Mouse (Mus musculus): ENCODE results near the gene Sirt3. TPM values are rescaled to one million over a fixed set of nuclear protein-coding genes. Genes with fewer than 3 reads are reported as not detected.
A peak's percentile ranks its signal among the peaks of the same experiment; 100 is the strongest.

Sirt3 gene
- polyA plus RNA-seq, 1 experiment from 2014 or later = 65.4 TPM

GRCm38 (mm10) chr7:140879355-140879754 is 2.8 kb downstream of the Sirt3 start:
- Histone ChIP-seq H3K9ac (ENCODE audit: low read length) (no peak overlapping the region), H3K27ac (ENCODE audit: low read length) (no peak overlapping the region), H3K9me3 (replicated peaks; ENCODE audit: control insufficient read depth, low read length) (no peaks in the 10 kb centered on the region), H3K27me3 (ENCODE audit: control insufficient read depth, insufficient read depth, low read length) (no peaks in the 10 kb centered on the region), H3K36me3 (ENCODE audit: control insufficient read depth, insufficient read depth) (peaks cover 20% of the 10 kb centered on the region), H3K4me3 (ENCODE audit: low read length) (no peak overlapping the region), H3K4me1 (ENCODE audit: control insufficient read depth, insufficient read depth, low read length) (peaks cover 16% of the 10 kb centered on the region), H3K4me2 (ENCODE audit: low read depth, low read length) (peak overlapping the region; percentile 17; the same call in 1 of the 2 replicates)
- 74% methylated on average over 7 of the region's 7 CpGs for WGBS
- ATAC-seq (replicated peaks; ENCODE audit: extremely low read depth, insufficient read depth, low FRiP score) = no peak

GRCm38 (mm10) chr7:140877364-140877763 is 4.7 kb downstream of the Sirt3 start:
- 76% methylated on average over 6 of the region's 6 CpGs for WGBS
- H3K36me3 ChIP-seq (ENCODE audit: control insufficient read depth, insufficient read depth) = peaks cover 21% of the 10 kb centered on the region

GRCm38 (mm10) chr7:140874224-140874623 is 7.9 kb downstream of the Sirt3 start:
- Histone ChIP-seq H3K9me3 (replicated peaks; ENCODE audit: control insufficient read depth, low read length) (no peaks in the 10 kb centered on the region), H3K4me3 (ENCODE audit: low read length) (no peak overlapping the region), H3K36me3 (ENCODE audit: control insufficient read depth, insufficient read depth) (peaks cover 24% of the 10 kb centered on the region), H3K4me2 (ENCODE audit: low read depth, low read length) (no peak overlapping the region), H3K27me3 (ENCODE audit: control insufficient read depth, insufficient read depth, low read length) (no peaks in the 10 kb centered on the region), H3K27ac (ENCODE audit: low read length) (no peak overlapping the region), H3K4me1 (ENCODE audit: control insufficient read depth, insufficient read depth, low read length) (no peaks in the 10 kb centered on the region), H3K9ac (ENCODE audit: low read length) (no peak overlapping the region)
- ATAC-seq (replicated peaks; ENCODE audit: extremely low read depth, insufficient read depth, low FRiP score) = no peak
- WGBS = 86% methylated on average over 4 of the region's 4 CpGs

More at GRCm38 (mm10) chr7:140877364-140877763, 4.7 kb downstream of the Sirt3 start:
- Histone ChIP-seq H3K27ac (ENCODE audit: low read length) (no peak overlapping the region), H3K4me2 (ENCODE audit: low read depth, low read length) (no peak overlapping the region), H3K9me3 (replicated peaks; ENCODE audit: control insufficient read depth, low read length) (no peaks in the 10 kb centered on the region), H3K4me3 (ENCODE audit: low read length) (no peak overlapping the region), H3K9ac (ENCODE audit: low read length) (no peak overlapping the region), H3K27me3 (ENCODE audit: control insufficient read depth, insufficient read depth, low read length) (no peaks in the 10 kb centered on the region), H3K4me1 (ENCODE audit: control insufficient read depth, insufficient read depth, low read length) (peaks cover 11% of the 10 kb centered on the region; the same call in 1 of the 2 replicates)
- ATAC-seq (replicated peaks; ENCODE audit: extremely low read depth, insufficient read depth, low FRiP score) = no peak

GRCm38 (mm10) chr7:140864761-140865160 is 17.3 kb downstream of the Sirt3 start:
- H3K9ac ChIP-seq (ENCODE audit: low read length) = no peak overlapping the region
- no peak overlapping the region for H3K27ac ChIP-seq (ENCODE audit: low read length)
- H3K9me3 ChIP-seq (replicated peaks; ENCODE audit: control insufficient read depth, low read length) = no peaks in the 10 kb centered on the region
- 84% methylated on average over 12 of the region's 12 CpGs for WGBS
- H3K27me3 ChIP-seq (ENCODE audit: control insufficient read depth, insufficient read depth, low read length) = no peaks in the 10 kb centered on the region
- no peak overlapping the region for H3K4me3 ChIP-seq (ENCODE audit: low read length)
- H3K36me3 ChIP-seq (ENCODE audit: control insufficient read depth, insufficient read depth) = peaks cover 66% of the 10 kb centered on the region
- ATAC-seq (replicated peaks; ENCODE audit: extremely low read depth, insufficient read depth, low FRiP score) = no peak
- H3K4me2 ChIP-seq (ENCODE audit: low read depth, low read length) = no peak overlapping the region
- H3K4me1 ChIP-seq (ENCODE audit: control insufficient read depth, insufficient read depth, low read length) = no peaks in the 10 kb centered on the region

GRCm38 (mm10) chr7:140860728-140861127 is 21.4 kb downstream of the Sirt3 start:
- 81% methylated on average over 5 of the region's 5 CpGs for WGBS
- H3K27me3 ChIP-seq (ENCODE audit: control insufficient read depth, insufficient read depth, low read length) = no peaks in the 10 kb centered on the region
- ATAC-seq (replicated peaks; ENCODE audit: extremely low read depth, insufficient read depth, low FRiP score) = no peak
- no peak overlapping the region for H3K9ac ChIP-seq (ENCODE audit: low read length)
- H3K4me2 ChIP-seq (ENCODE audit: low read depth, low read length) = no peak overlapping the region
- no peaks in the 10 kb centered on the region for H3K9me3 ChIP-seq (replicated peaks; ENCODE audit: control insufficient read depth, low read length)
- no peak overlapping the region for H3K4me3 ChIP-seq (ENCODE audit: low read length)
- H3K27ac ChIP-seq (ENCODE audit: low read length) = no peak overlapping the region
- H3K4me1 ChIP-seq (ENCODE audit: control insufficient read depth, insufficient read depth, low read length) = peaks cover 15% of the 10 kb centered on the region
- peaks cover 61% of the 10 kb centered on the region for H3K36me3 ChIP-seq (ENCODE audit: control insufficient read depth, insufficient read depth)

- no peak overlapping the region for H3K4me3 ChIP-seq (ENCODE audit: low read length)
- H3K4me1 ChIP-seq (ENCODE audit: control insufficient read depth, insufficient read depth, low read length) = peaks cover 21% of the 10 kb centered on the region
- H3K9ac ChIP-seq (ENCODE audit: low read length) = no peak overlapping the region
- 72% methylated on average over 6 of the region's 6 CpGs for WGBS
- H3K27me3 ChIP-seq (ENCODE audit: control insufficient read depth, insufficient read depth, low read length) = no peaks in the 10 kb centered on the region
- no peaks in the 10 kb centered on the region for H3K9me3 ChIP-seq (replicated peaks; ENCODE audit: control insufficient read depth, low read length)
- no peak for ATAC-seq (replicated peaks; ENCODE audit: extremely low read depth, insufficient read depth, low FRiP score)
- peaks cover 60% of the 10 kb centered on the region for H3K36me3 ChIP-seq (ENCODE audit: control insufficient read depth, insufficient read depth)
- H3K4me2 ChIP-seq (ENCODE audit: low read depth, low read length) = no peak overlapping the region
- H3K27ac ChIP-seq (ENCODE audit: low read length) = no peak overlapping the region
Measured at GRCm38 (mm10) chr7:140859997-140860396, 22.1 kb downstream of the Sirt3 start.

- WGBS = 95% methylated on average over 8 of the region's 8 CpGs
- Histone ChIP-seq H3K4me2 (ENCODE audit: low read depth, low read length) (peak overlapping the region; percentile 98), H3K27ac (ENCODE audit: low read length) (no peak overlapping the region), H3K27me3 (ENCODE audit: control insufficient read depth, insufficient read depth, low read length) (no peaks in the 10 kb centered on the region), H3K9ac (ENCODE audit: low read length) (peak overlapping the region; percentile 80), H3K4me3 (ENCODE audit: low read length) (no peak overlapping the region; the same call in 1 of the 2 replicates), H3K36me3 (ENCODE audit: control insufficient read depth, insufficient read depth) (peaks cover 58% of the 10 kb centered on the region), H3K9me3 (replicated peaks; ENCODE audit: control insufficient read depth, low read length) (no peaks in the 10 kb centered on the region), H3K4me1 (ENCODE audit: control insufficient read depth, insufficient read depth, low read length) (peaks cover 23% of the 10 kb centered on the region)
- ATAC-seq (replicated peaks; ENCODE audit: extremely low read depth, insufficient read depth, low FRiP score) = no peak
Measured at GRCm38 (mm10) chr7:140858746-140859145, 23.4 kb downstream of the Sirt3 start.

GRCm38 (mm10) chr7:140857550-140858505 is 24.3 kb downstream of the Sirt3 start, which contains the start of gene Bet1l:
TSS of gene Bet1l (minus strand) at chr7:140857577.
- Histone ChIP-seq H3K9ac (ENCODE audit: low read length) (peak within 1 kb of the TSS; percentile 80), H3K4me2 (ENCODE audit: low read depth, low read length) (peak within 1 kb of the TSS; percentile 98), H3K4me3 (ENCODE audit: low read length) (peak within 1 kb of the TSS; percentile 80), H3K27me3 (ENCODE audit: control insufficient read depth, insufficient read depth, low read length) (no peaks in the 10 kb centered on the region), H3K36me3 (ENCODE audit: control insufficient read depth, insufficient read depth) (peaks cover 58% of the 10 kb centered on the region), H3K4me1 (ENCODE audit: control insufficient read depth, insufficient read depth, low read length) (peaks cover 23% of the 10 kb centered on the region), H3K27ac (ENCODE audit: low read length) (peak within 1 kb of the TSS; percentile 95), H3K9me3 (replicated peaks; ENCODE audit: control insufficient read depth, low read length) (no peaks in the 10 kb centered on the region)
- WGBS = 30% methylated on average over 40 of the region's 40 CpGs
- 0 out of 2 replicates have a peak, but pooled peaks have one; percentile 11 for ATAC-seq (replicated peaks; ENCODE audit: extremely low read depth, insufficient read depth, low FRiP score)

All from heart, embryonic 16.5 days (tissue).